In genomic region chr11:3786564-3786963, GRCm38 (mm10) we compare ENCODE assay signal across 9 mouse cellular contexts.
A peak's percentile ranks its signal among the peaks of the same experiment; 100 is the strongest.
DNase-seq lines count a peak whose midpoint lies in the region; ATAC-seq and TF ChIP-seq lines count a peak whose summit lies in the region.
"Had no signal": no experiment of that assay in that cellular context is flagged by ENCODE, and none has a peak within 500 bp of the region (broad histone marks: within the 10 kb centered on the region; RNA-seq: fewer than 3 reads in every experiment).

No protein-coding gene starts in this region.

- no peak overlapping the region for H3K4me3 ChIP-seq in C2C12 (ENCODE audit: insufficient read depth, poor library complexity, severe bottlenecking)
- no peak overlapping the region for H3K4me3 ChIP-seq in lung, embryonic 14.5 days (ENCODE audit: low read depth, low read length)
- H3K4me3 ChIP-seq: heart, embryonic 13.5 days had no signal

- no peaks in the 10 kb centered on the region for H3K79me2 ChIP-seq in C2C12 (ENCODE audit: control insufficient read depth, insufficient read depth)

- DNase-seq in adrenal gland, postnatal 14 days: peak; percentile 95
- peak; percentile 86 for DNase-seq in embryo, embryonic 9.5 days (ENCODE audit: extremely low spot score)
- DNase-seq in kidney, postnatal 36 days: peak; percentile 80 to 95
- peak; percentile 95 for DNase-seq in lung, embryonic 14.5 days
- peak; percentile 85 for DNase-seq in ovary, postnatal 14 days (ENCODE audit: low spot score)
- DNase-seq in thymus, postnatal 14 days: peak; percentile 74

- peak; percentile 78 for TF ChIP-seq CTCF in C2C12 (IDR thresholded peaks at IDR 0.05; ENCODE audit: control insufficient read depth, insufficient read depth, insufficient read length)
- TF ChIP-seq CTCF in lung, embryonic 14.5 days (IDR thresholded peaks at IDR 0.05; ENCODE audit: low read depth): peak; percentile 99

- H3K9me3 ChIP-seq in lung, embryonic 14.5 days (ENCODE audit: low read depth, low read length): no peaks in the 10 kb centered on the region

- peaks cover 14% of the 10 kb centered on the region for H3K27me3 ChIP-seq in C2C12 (ENCODE audit: control insufficient read depth, insufficient read depth, insufficient read length)
- no peaks in the 10 kb centered on the region for H3K27me3 ChIP-seq in lung, embryonic 14.5 days (ENCODE audit: insufficient read depth, low read length)

- no peak overlapping the region for H3K9ac ChIP-seq in lung, embryonic 14.5 days
- H3K9ac ChIP-seq: heart, embryonic 13.5 days had no signal

- WGBS in lung, embryonic 14.5 days: 23% methylated on average over 6 of the region's 6 CpGs

- no peak overlapping the region for H3ac ChIP-seq in C2C12 (ENCODE audit: control insufficient read depth, insufficient read length, low read depth)

- no peaks in the 10 kb centered on the region for H3K79me3 ChIP-seq in C2C12 (ENCODE audit: low read depth)

- no peaks in the 10 kb centered on the region for H3K4me1 ChIP-seq in lung, embryonic 14.5 days (ENCODE audit: insufficient read depth)
- H3K4me1 ChIP-seq: heart, embryonic 13.5 days had no signal

- no peak overlapping the region for H3K27ac ChIP-seq in lung, embryonic 14.5 days (ENCODE audit: low read depth)
- H3K27ac ChIP-seq: heart, embryonic 13.5 days had no signal

- H3K36me3 ChIP-seq in C2C12 (ENCODE audit: control insufficient read depth, insufficient read depth): no peaks in the 10 kb centered on the region
- no peaks in the 10 kb centered on the region for H3K36me3 ChIP-seq in lung, embryonic 14.5 days (ENCODE audit: insufficient read depth)
- H3K36me3 ChIP-seq: heart, embryonic 13.5 days had no signal

- peak; percentile 63 for ATAC-seq in granulocyte monocyte progenitor cell, adult 5-6 weeks (replicated peaks; ENCODE audit: poor library complexity, severe bottlenecking)
- ATAC-seq in lung, embryonic 14.5 days (ENCODE audit: insufficient read depth): no peak

- H3K4me2 ChIP-seq in lung, embryonic 14.5 days: no peak overlapping the region
- H3K4me2 ChIP-seq: heart, embryonic 13.5 days had no signal

TF ChIP-seq in C2C12, 6 proteins besides CTCF, POLR2A, EP300 and RAD21:
- peak; percentile 49 for TF ChIP-seq MAX (IDR thresholded peaks at IDR 0.05)
- no peak for TF ChIP-seq MYOG (IDR thresholded peaks at IDR 0.05; ENCODE audit: control insufficient read depth, extremely low read depth, insufficient read length)
